Comparison of ENCODE assay signal across 9 mouse cellular contexts in genomic region chr17:73034420-73034819, GRCm38 (mm10).
DNase-seq lines count a peak whose midpoint lies in the region; ATAC-seq and TF ChIP-seq lines count a peak whose summit lies in the region.
"Had no signal": no experiment of that assay in that cellular context is flagged by ENCODE, and none has a peak within 500 bp of the region (broad histone marks: within the 10 kb centered on the region; RNA-seq: fewer than 3 reads in every experiment).

No protein-coding gene starts in this region.

- peak; percentile 44; the same call in 1 of the 2 replicates for ATAC-seq in intestine, embryonic 15.5 days

- no peak overlapping the region for H3K4me2 ChIP-seq in intestine, embryonic 15.5 days (replicated peaks)

- intact Hi-C loops in gastrocnemius, adult 2 months (cut with DNase I) = no loop called here

- peak overlapping the region; percentile 44 for H3K27ac ChIP-seq in gastrocnemius, adult 2 months
- H3K27ac ChIP-seq in intestine, embryonic 15.5 days = peak overlapping the region; percentile 54

- H3K4me3 ChIP-seq in gastrocnemius, adult 2 months = no peak overlapping the region
- H3K4me3 ChIP-seq in intestine, embryonic 15.5 days (replicated peaks) = no peak overlapping the region

- H3K27me3 ChIP-seq in intestine, embryonic 15.5 days (replicated peaks) = no peaks in the 10 kb centered on the region

- no peak for TF ChIP-seq CTCF in gastrocnemius, adult 2 months (IDR thresholded peaks at IDR 0.05)

- H3K9ac ChIP-seq in intestine, embryonic 15.5 days = no peak overlapping the region

- no peak for DNase-seq in gastrocnemius, adult 2 months
- no peak for DNase-seq in gastrocnemius, adult 8-10 months (ENCODE audit: low spot score in 2 of 2)
- DNase-seq in CD4-positive helper T cell, adult 2 months (ENCODE audit: low read depth, low spot score) = peak; percentile 76
- peak; percentile 31 for DNase-seq in lung, postnatal 14 days
- no peak for DNase-seq in right cerebral cortex, adult 18-20 months
- DNase-seq in cerebellum, postnatal 14 days = no peak
- DNase-seq in left cerebral cortex, adult 18-20 months (ENCODE audit: low spot score in 2 of 2) = no peak
- DNase-seq: cerebellum, adult 11-12 months had no signal

- WGBS in intestine, embryonic 15.5 days = 86% methylated on average over 3 of the region's 3 CpGs

- H3K9me3 ChIP-seq in intestine, embryonic 15.5 days = no peaks in the 10 kb centered on the region

- no peaks in the 10 kb centered on the region for H3K36me3 ChIP-seq in intestine, embryonic 15.5 days

- H3K4me1 ChIP-seq in intestine, embryonic 15.5 days (replicated peaks) = peaks cover 17% of the 10 kb centered on the region

Comparison
In these comparisons a context has a peak if more than half of its experiments do, and no peak if none do; other contexts are left out.
1. DNase-seq: peak in CD4-positive helper T cell, adult 2 months (single experiment) and lung, postnatal 14 days (single experiment); none in gastrocnemius, adult 2 months (single experiment), gastrocnemius, adult 8-10 months (0 of 2), right cerebral cortex, adult 18-20 months (single experiment), cerebellum, postnatal 14 days (0 of 2) and left cerebral cortex, adult 18-20 months (0 of 2).